Mouse (Mus musculus): ENCODE measurements around the gene Cdc27. TPM values are rescaled to one million over a fixed set of nuclear protein-coding genes. Genes with fewer than 3 reads are reported as not detected.
A peak's percentile ranks its signal among the peaks of the same experiment; 100 is the strongest.
"Not testable (repeated sequence)": the region's sequence is repeated elsewhere in the genome, so short reads cannot be mapped to it uniquely, and the experiment has no call there.

Gene Cdc27
- polyA plus RNA-seq, 1 experiment from 2014 or later = 48.1 TPM

GRCm38 (mm10) chr11:104544507-104544906 is 5.9 kb downstream of the Cdc27 start:
- DNase-seq (no peak), ATAC-seq (ENCODE audit: low FRiP score, low TSS enrichment) (no peak)
- Histone ChIP-seq H3K36me3 (ENCODE audit: control insufficient read depth, insufficient read depth, low read length) (0 out of 2 replicates have a peak, but pooled peaks cover 3% of the 10 kb centered on the region), H3K27ac (replicated peaks; ENCODE audit: low read depth, low read length) (no peak overlapping the region), H3K9me3 (ENCODE audit: control insufficient read depth, low read length) (no peaks in the 10 kb centered on the region), H3K4me3 (replicated peaks; ENCODE audit: low read depth, low read length) (no peak overlapping the region), H3K4me2 (ENCODE audit: low read length) (no peak overlapping the region), H3K9ac (replicated peaks; ENCODE audit: low read length) (no peak overlapping the region), H3K27me3 (ENCODE audit: control insufficient read depth, insufficient read depth, low read length) (no peaks in the 10 kb centered on the region), H3K4me1 (ENCODE audit: control insufficient read depth, insufficient read depth, low read length) (peaks cover 18% of the 10 kb centered on the region; the same call in 1 of the 2 replicates)
- 90% methylated on average over 2 of the region's 2 CpGs for WGBS

GRCm38 (mm10) chr11:104543337-104543736 is 7.1 kb downstream of the Cdc27 start:
- H3K4me2 ChIP-seq (ENCODE audit: low read length); H3K9me3 ChIP-seq (ENCODE audit: control insufficient read depth, low read length); H3K27ac ChIP-seq (replicated peaks; ENCODE audit: low read depth, low read length); H3K4me1 ChIP-seq (ENCODE audit: control insufficient read depth, insufficient read depth, low read length); ATAC-seq (ENCODE audit: low FRiP score, low TSS enrichment); DNase-seq; H3K36me3 ChIP-seq (ENCODE audit: control insufficient read depth, insufficient read depth, low read length); H3K4me3 ChIP-seq (replicated peaks; ENCODE audit: low read depth, low read length); H3K9ac ChIP-seq (replicated peaks; ENCODE audit: low read length); H3K27me3 ChIP-seq (ENCODE audit: control insufficient read depth, insufficient read depth, low read length): not testable (repeated sequence)
- 91% methylated on average over 2 of the region's 2 CpGs for WGBS

- Histone ChIP-seq H3K27ac (replicated peaks; ENCODE audit: low read depth, low read length) (no peak overlapping the region), H3K9me3 (ENCODE audit: control insufficient read depth, low read length) (no peaks in the 10 kb centered on the region), H3K4me1 (ENCODE audit: control insufficient read depth, insufficient read depth, low read length) (no peaks in the 10 kb centered on the region), H3K4me2 (ENCODE audit: low read length) (no peak overlapping the region), H3K4me3 (replicated peaks; ENCODE audit: low read depth, low read length) (no peak overlapping the region), H3K9ac (replicated peaks; ENCODE audit: low read length) (no peak overlapping the region), H3K36me3 (ENCODE audit: control insufficient read depth, insufficient read depth, low read length) (no peaks in the 10 kb centered on the region), H3K27me3 (ENCODE audit: control insufficient read depth, insufficient read depth, low read length) (no peaks in the 10 kb centered on the region)
- ATAC-seq (ENCODE audit: low FRiP score, low TSS enrichment) (no peak), DNase-seq (no peak)
- over 99% methylated on average over 5 of the region's 5 CpGs for WGBS
Measured at GRCm38 (mm10) chr11:104539811-104540210, 10.6 kb downstream of the Cdc27 start.

GRCm38 (mm10) chr11:104537945-104538555 is 12.4 kb downstream of the Cdc27 start:
- no peak overlapping the region for H3K9ac ChIP-seq (replicated peaks; ENCODE audit: low read length)
- H3K27ac ChIP-seq (replicated peaks; ENCODE audit: low read depth, low read length) = no peak overlapping the region
- no peak overlapping the region for H3K4me3 ChIP-seq (replicated peaks; ENCODE audit: low read depth, low read length)
- H3K27me3 ChIP-seq (ENCODE audit: control insufficient read depth, insufficient read depth, low read length) = no peaks in the 10 kb centered on the region
- WGBS = 97% methylated on average over 2 of the region's 2 CpGs
- H3K4me1 ChIP-seq (ENCODE audit: control insufficient read depth, insufficient read depth, low read length) = no peaks in the 10 kb centered on the region
- no peak for DNase-seq
- ATAC-seq (ENCODE audit: low FRiP score, low TSS enrichment) = no peak
- peaks cover 13% of the 10 kb centered on the region for H3K36me3 ChIP-seq (ENCODE audit: control insufficient read depth, insufficient read depth, low read length)
- H3K9me3 ChIP-seq (ENCODE audit: control insufficient read depth, low read length) = no peaks in the 10 kb centered on the region
- H3K4me2 ChIP-seq (ENCODE audit: low read length) = no peak overlapping the region

GRCm38 (mm10) chr11:104536843-104537242 is 13.6 kb downstream of the Cdc27 start:
- H3K27me3 ChIP-seq (ENCODE audit: control insufficient read depth, insufficient read depth, low read length) = no peaks in the 10 kb centered on the region
- WGBS = 97% methylated on average over 2 of the region's 2 CpGs
- no peaks in the 10 kb centered on the region for H3K4me1 ChIP-seq (ENCODE audit: control insufficient read depth, insufficient read depth, low read length)
- H3K27ac ChIP-seq (replicated peaks; ENCODE audit: low read depth, low read length) = no peak overlapping the region
- no peak overlapping the region for H3K9ac ChIP-seq (replicated peaks; ENCODE audit: low read length)
- ATAC-seq (ENCODE audit: low FRiP score, low TSS enrichment) (no peak), DNase-seq (no peak)
- no peak overlapping the region for H3K4me2 ChIP-seq (ENCODE audit: low read length)
- H3K9me3 ChIP-seq (ENCODE audit: control insufficient read depth, low read length) = no peaks in the 10 kb centered on the region
- peaks cover 24% of the 10 kb centered on the region for H3K36me3 ChIP-seq (ENCODE audit: control insufficient read depth, insufficient read depth, low read length)
- H3K4me3 ChIP-seq (replicated peaks; ENCODE audit: low read depth, low read length) = no peak overlapping the region

- Histone ChIP-seq H3K4me3 (replicated peaks; ENCODE audit: low read depth, low read length) (no peak overlapping the region), H3K36me3 (ENCODE audit: control insufficient read depth, insufficient read depth, low read length) (peaks cover 79% of the 10 kb centered on the region), H3K4me1 (ENCODE audit: control insufficient read depth, insufficient read depth, low read length) (no peaks in the 10 kb centered on the region), H3K27me3 (ENCODE audit: control insufficient read depth, insufficient read depth, low read length) (no peaks in the 10 kb centered on the region), H3K27ac (replicated peaks; ENCODE audit: low read depth, low read length) (no peak overlapping the region), H3K9ac (replicated peaks; ENCODE audit: low read length) (no peak overlapping the region), H3K9me3 (ENCODE audit: control insufficient read depth, low read length) (no peaks in the 10 kb centered on the region), H3K4me2 (ENCODE audit: low read length) (no peak overlapping the region)
- 98% methylated on average over 6 of the region's 6 CpGs for WGBS
- DNase-seq = no peak
- no peak for ATAC-seq (ENCODE audit: low FRiP score, low TSS enrichment)
Measured at GRCm38 (mm10) chr11:104525935-104526334, 24.5 kb downstream of the Cdc27 start.

- H3K4me1 ChIP-seq (ENCODE audit: control insufficient read depth, insufficient read depth, low read length) = no peaks in the 10 kb centered on the region
- no peaks in the 10 kb centered on the region for H3K27me3 ChIP-seq (ENCODE audit: control insufficient read depth, insufficient read depth, low read length)
- H3K36me3 ChIP-seq (ENCODE audit: control insufficient read depth, insufficient read depth, low read length) = peaks cover 84% of the 10 kb centered on the region
- no peak overlapping the region for H3K4me2 ChIP-seq (ENCODE audit: low read length)
- H3K9ac ChIP-seq (replicated peaks; ENCODE audit: low read length) = no peak overlapping the region
- 94% methylated on average over 4 of the region's 4 CpGs for WGBS
- no peak for ATAC-seq (ENCODE audit: low FRiP score, low TSS enrichment)
- H3K4me3 ChIP-seq (replicated peaks; ENCODE audit: low read depth, low read length) = no peak overlapping the region
- no peaks in the 10 kb centered on the region for H3K9me3 ChIP-seq (ENCODE audit: control insufficient read depth, low read length)
- no peak for DNase-seq
- no peak overlapping the region for H3K27ac ChIP-seq (replicated peaks; ENCODE audit: low read depth, low read length)
Measured at GRCm38 (mm10) chr11:104512436-104512835, 38.0 kb downstream of the Cdc27 start.

- H3K27ac ChIP-seq (replicated peaks; ENCODE audit: low read depth, low read length) = no peak overlapping the region
- H3K4me2 ChIP-seq (ENCODE audit: low read length) = no peak overlapping the region
- H3K27me3 ChIP-seq (ENCODE audit: control insufficient read depth, insufficient read depth, low read length) = no peaks in the 10 kb centered on the region
- H3K4me1 ChIP-seq (ENCODE audit: control insufficient read depth, insufficient read depth, low read length) = no peaks in the 10 kb centered on the region
- DNase-seq (peak; percentile 77), ATAC-seq (ENCODE audit: low FRiP score, low TSS enrichment) (no peak)
- no peak overlapping the region for H3K9ac ChIP-seq (replicated peaks; ENCODE audit: low read length)
- no peaks in the 10 kb centered on the region for H3K9me3 ChIP-seq (ENCODE audit: control insufficient read depth, low read length)
- WGBS = 98% methylated on average over 2 of the region's 2 CpGs
- H3K4me3 ChIP-seq (replicated peaks; ENCODE audit: low read depth, low read length) = no peak overlapping the region
- peaks cover 84% of the 10 kb centered on the region for H3K36me3 ChIP-seq (ENCODE audit: control insufficient read depth, insufficient read depth, low read length)
Measured at GRCm38 (mm10) chr11:104510606-104511005, 39.8 kb downstream of the Cdc27 start.

GRCm38 (mm10) chr11:104508455-104508854 is 42.0 kb downstream of the Cdc27 start:
- no peak overlapping the region for H3K4me3 ChIP-seq (replicated peaks; ENCODE audit: low read depth, low read length)
- peaks cover 82% of the 10 kb centered on the region for H3K36me3 ChIP-seq (ENCODE audit: control insufficient read depth, insufficient read depth, low read length)
- 90% methylated on average over 4 of the region's 4 CpGs for WGBS
- no peaks in the 10 kb centered on the region for H3K9me3 ChIP-seq (ENCODE audit: control insufficient read depth, low read length)
- H3K4me1 ChIP-seq (ENCODE audit: control insufficient read depth, insufficient read depth, low read length) = no peaks in the 10 kb centered on the region
- ATAC-seq (ENCODE audit: low FRiP score, low TSS enrichment) = no peak
- no peak for DNase-seq
- no peaks in the 10 kb centered on the region for H3K27me3 ChIP-seq (ENCODE audit: control insufficient read depth, insufficient read depth, low read length)
- no peak overlapping the region for H3K27ac ChIP-seq (replicated peaks; ENCODE audit: low read depth, low read length)
- no peak overlapping the region for H3K4me2 ChIP-seq (ENCODE audit: low read length)
- no peak overlapping the region for H3K9ac ChIP-seq (replicated peaks; ENCODE audit: low read length)
